Mouse (Mus musculus) lung, postnatal 36 days (tissue): ENCODE measurements around the gene Atn1.

Experiments used
- DNase-seq: peaks from one replicate; pipeline ENCODE4 v3.0.0; 2022; ENCODE audit warnings: mixed read lengths

Gene Atn1

DNA sequence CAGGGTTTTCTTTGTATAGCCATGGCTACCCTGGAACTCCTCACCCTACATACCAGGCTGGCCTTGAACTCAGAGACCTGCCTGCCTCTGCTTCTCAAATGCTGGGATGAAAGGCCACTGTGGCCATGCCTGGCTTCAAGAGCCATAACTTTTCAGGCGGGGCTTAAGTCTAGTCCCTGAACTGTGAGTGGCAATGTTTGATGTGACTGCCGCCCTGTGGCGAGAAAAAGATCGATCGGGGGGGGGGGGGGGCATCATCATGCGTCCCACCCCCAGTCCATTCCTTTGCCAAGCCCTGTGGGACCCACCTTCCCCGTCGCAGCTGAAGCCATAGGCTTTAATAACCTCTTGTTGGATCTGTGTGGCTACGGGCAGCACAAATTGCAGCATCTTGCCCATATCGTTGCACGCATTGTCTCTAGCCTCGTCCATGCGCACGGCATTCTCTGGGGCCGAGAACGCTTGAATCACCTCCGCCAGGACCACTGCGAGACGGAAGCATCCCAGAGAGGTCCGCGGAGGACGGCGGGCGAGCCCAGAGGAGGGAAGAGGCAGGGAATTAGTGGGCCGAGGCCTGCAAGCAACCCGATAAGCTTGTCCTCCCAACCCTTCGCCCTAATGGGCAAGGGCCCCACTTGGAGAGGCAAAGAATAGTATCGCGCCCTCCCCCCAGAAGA lies 16.0 kb downstream of the Atn1 start:
- DNase-seq = peak; percentile 79

DNA sequence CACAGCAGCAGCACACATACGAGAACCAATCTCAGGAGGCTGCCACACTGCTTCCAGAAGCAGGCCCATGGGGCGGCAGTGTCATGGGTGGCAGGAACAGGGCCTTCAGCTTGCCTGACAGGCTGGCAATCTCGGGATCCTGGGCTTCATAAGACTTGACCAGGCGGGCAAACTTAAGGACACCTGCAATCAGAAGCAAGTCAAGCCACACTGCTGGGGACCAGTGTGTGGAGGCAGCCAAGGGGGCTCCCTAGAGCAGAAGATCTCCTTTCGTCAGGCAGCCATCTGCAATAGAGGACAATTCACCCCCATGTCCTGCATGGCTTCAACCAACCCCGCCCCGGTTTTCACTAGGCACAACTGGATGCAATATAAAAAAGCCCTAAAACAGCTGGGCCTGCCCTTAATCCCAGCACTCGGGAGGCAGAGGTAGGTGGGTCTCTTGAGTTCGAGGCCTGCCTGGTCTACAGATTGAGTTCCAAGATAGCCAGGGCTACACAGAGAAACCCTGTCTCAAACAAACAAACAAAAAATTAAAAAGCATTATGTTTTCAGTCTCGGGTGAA lies 17.0 kb downstream of the Atn1 start:
- DNase-seq = no peak

DNA sequence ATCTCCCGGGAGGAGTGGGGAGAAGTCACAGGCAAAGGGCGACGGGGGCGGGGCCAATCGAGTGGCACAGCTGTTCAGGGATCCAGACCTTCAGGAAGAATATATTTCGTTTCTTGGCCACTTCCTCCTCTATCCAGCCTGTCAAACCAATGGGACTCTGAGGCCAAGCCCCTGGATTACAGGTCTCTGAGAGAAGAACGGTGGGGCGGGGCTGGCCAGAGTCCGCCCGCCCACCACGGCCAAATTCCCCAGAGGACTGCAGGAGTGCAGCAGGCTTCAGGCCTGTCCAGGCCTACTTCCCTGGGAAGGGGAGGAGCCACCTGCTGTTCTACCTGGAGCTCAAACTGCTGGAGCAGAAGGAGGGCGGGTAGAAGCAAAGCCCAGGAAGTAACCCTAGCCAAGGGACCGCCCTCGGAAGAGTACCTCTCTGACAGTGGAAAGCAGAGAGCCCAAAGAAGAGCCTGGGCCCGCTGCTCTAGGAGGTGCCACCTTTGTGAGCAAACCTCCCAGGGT lies 17.8 kb downstream of the Atn1 start, which contains the start of gene Ptpn6:
TSS of gene Ptpn6 (minus strand) at position 204 of the 513 bp plus-strand sequence.
- DNase-seq = peak; percentile 92

DNA sequence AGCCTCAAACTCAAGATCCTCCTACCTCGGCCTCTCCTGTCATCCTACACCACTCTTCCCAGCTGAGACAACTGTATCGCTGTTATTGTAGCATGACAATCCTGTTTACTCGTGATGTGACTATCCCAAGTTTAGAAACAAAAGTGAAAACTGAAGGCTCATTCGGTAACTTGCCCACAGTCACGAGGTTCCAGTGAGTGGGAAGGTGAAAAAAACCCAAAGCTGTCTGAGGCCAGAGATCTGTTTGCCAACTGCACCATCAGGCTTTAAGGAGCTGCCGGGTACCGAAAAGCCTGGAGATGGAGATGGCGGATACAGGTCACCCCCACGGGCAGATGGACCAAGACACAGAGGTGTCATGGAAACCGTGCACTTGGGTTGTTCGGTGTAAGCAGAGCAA lies 19.3 kb downstream of the Atn1 start:
- DNase-seq = no peak

DNA sequence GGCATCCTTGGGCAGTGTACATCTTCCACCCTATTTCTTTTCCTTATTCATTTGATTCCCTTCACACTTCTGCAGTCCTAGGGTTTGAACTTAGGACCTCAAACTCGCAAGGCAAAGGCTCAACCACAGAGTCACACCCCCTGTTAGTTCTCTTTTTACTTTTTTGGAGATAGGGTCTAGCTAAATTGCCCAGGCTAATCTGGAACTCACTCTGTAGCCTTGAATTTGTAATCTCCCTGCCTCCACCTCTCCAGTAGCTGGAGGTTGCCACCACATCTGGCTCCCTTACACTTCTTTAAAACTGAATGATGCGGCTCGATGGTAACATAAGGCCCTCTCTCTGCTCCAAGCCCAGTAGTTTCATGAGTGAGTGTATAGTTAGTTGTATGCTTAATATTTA lies 21.9 kb downstream of the Atn1 start:
- no peak for DNase-seq

DNA sequence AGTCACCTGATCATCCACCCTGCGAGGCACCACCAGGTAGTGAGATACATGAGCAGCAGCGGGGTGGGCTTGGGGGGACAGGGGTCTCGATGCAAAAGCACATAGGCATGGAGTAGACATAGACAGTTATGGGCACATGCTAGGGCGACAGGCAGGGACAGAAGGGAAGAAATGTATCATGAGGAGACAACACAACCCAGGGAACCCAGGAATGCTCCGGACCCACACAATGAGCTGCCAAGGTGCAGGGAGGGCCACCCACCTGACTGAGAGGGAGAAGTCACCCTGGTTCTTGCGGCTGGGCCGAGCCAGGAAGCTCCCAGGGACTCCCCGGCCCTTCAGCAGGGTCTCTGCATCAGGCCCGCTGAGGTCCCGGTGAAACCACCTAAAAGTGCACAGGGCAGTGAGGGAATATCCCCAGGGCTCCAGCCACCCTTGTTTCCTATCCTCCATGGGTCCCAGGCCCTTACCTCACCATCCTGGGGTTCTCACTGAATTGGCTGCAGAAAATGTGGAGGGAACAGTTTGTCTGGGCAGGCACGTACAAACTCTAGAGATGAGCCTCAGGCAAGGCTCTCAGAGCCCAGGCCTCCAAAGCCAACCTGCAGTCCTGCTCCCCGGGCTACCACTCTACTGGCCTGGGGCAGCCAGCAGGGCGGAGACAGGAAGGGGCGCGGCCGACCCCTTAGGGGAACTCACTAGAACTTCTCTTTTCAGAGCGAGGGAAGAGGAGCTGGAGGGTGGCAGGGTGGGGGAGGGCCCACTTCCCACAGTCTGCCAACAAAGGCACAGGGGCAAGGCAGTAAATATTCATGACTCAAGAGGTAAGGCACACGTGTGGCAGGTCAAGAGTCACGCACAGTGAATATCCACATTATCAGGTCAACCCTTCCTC lies 23.6 kb downstream of the Atn1 start:
- DNase-seq = peak; percentile 81

DNA sequence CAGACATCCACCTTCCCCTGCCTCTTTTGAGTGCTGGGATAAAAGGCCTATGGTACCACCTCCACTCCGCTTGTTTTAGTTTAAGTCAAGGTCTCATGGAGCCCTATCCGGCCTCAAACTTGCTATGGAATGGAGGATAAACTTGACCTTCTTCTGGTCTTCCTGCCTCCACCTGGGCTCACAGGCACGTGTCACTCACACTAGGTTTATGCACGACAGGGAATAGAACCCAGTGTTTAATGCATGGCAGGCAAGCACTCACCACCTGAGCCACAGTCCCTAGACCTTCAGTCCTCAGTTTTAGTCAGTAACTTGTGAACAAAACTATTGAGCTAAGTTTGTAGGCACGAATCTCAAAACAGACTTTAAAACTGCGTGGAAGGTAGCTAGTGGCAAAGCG lies 25.3 kb downstream of the Atn1 start:
- DNase-seq = no peak

DNA sequence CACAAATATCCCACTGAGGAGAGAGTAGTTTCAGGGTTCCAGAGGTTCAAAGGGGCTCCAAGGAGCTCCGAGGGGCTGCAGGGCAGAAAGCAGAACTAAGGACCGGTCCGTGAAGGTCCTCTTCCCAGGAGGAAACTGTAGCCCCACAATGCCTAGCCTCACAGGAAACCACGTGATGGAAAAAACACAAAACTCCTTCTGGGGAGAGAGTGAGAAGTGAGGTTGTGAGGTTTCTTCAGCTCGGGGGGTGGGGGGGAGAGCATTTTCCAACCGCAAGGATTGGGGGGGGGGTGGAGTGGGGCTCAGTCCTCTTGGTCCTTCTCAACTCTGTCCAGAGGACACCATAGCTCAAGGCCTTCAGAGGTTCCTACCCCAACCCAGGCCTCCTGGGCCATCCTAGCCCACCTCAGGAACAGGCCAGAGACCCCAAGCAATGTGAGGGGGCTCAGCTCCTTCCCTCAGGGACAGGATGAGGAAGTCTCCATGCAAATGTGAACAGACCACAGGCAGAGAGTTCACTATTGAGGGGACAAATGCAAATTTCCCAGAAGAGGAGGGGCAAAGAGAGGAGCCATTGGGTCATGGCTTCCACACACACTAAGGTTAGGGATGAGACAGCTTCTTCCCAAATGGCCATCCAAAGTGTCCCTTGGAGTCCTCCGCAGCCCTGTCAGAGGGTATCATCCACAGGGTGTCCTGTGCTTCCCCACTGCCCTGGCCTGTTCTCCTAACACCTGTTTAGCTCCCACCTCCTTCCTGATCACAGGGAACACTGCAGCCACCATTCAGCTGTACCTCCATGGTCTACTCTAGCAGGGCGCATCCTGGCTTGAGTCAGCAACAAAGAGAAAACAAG lies 26.2 kb downstream of the Atn1 start:
- DNase-seq = peak; percentile 49

DNA sequence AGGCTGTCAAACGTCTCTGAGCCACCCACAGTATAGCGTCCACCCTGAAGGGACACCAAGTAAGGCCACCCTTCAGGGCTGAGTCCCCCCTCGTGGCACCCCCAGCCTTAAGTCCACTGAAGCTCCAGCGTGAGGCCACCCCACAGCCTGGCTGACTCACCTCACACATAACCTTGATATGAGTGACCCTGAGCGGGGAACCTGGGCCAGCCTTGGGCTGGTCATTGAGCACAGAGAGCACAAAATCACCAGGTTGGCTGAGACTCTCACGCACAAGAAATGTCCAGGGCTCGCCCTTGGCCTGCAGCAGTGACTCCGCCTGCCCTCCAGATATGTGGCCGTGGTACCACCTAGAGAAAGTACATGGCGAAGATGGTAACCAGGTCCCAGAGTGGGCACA lies 27.7 kb downstream of the Atn1 start:
- no peak for DNase-seq

DNA sequence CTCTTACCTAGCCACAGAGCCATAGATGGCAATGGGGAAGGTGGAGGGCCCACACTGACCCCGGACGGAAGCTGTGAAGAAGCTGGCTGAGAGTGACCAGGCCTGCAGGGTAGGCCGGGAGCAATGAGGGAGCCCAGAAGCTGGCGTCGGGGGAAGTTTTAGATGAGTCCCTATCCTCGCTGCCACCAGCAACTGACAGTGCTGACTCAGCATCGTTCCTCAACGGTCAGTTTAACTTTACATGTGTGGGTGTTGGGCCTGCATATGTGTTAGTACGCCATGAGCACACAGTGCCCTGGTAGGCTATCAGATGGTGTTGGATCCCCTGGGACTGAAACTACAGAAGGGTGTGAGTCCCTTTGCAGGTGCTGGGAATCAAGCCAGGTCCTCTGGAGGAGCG lies 31.9 kb downstream of the Atn1 start:
- DNase-seq = no peak

DNA sequence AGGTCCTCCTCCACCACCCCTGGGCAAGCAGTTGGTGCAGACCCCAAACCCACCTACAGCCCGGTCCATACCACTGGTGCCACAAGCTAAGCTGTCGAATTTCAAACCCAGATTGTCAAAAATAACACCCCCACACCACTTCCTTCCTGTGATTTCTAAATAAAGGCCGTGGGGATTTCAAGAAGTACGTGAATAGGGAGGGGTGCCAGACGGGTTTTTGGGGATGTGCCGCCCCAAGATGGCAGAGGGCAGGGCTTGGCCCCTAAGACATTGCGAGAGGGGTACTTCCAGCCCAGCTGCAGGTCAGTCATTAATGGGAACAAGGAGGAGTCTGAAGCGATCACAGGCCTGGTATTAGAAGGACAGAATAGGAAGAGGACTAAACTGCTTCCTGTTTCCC lies 32.8 kb downstream of the Atn1 start:
- DNase-seq = peak; percentile 54

DNA sequence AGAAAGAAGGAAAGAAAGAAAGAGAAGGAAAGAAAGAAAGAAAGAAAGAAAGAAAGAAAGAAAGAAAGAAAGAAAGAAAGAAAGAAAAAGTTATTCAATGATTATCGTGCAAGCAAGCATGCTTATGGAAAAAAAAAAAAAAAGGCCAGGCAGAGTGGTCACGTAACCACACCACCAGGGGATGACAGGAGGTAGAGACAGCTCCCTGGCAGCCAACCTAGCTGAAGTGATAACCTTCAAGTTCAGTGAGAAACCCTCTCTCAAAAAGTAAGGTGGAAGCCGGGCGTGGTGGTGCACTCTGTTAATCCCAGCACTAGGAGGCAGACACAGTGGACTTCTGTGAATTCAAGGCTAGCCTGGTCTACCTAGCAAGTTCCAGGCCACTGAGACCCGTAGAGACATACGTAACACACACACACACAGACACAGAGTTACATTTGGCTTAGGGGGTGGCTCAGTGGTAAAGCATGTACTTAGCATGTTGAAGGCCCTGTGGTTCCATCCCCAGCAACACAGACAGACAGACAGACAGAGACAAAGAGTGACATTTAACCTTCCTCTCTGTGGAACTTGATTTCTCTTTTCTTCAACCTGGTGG lies 33.3 kb downstream of the Atn1 start:
- no peak for DNase-seq

DNA sequence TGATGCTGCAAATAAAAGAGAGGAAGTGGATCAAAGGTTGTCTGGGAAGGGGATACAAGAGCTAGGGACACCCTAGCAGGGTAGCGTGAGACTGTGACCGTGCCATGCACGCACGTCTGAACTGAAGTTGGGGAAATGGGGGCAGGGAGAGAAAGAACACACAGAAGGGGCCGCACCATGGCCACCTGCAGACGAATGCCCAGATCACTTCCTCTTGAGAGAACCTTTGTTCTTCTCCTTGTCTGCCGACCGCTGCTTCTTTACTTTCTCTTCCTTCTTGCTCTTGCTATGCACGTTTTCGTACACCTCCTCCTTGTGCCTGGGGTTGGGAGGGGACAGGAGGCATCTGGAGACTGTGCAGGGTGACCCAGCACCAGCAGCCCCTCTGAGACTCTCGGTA lies 35.4 kb downstream of the Atn1 start:
- DNase-seq = peak; percentile 39

DNA sequence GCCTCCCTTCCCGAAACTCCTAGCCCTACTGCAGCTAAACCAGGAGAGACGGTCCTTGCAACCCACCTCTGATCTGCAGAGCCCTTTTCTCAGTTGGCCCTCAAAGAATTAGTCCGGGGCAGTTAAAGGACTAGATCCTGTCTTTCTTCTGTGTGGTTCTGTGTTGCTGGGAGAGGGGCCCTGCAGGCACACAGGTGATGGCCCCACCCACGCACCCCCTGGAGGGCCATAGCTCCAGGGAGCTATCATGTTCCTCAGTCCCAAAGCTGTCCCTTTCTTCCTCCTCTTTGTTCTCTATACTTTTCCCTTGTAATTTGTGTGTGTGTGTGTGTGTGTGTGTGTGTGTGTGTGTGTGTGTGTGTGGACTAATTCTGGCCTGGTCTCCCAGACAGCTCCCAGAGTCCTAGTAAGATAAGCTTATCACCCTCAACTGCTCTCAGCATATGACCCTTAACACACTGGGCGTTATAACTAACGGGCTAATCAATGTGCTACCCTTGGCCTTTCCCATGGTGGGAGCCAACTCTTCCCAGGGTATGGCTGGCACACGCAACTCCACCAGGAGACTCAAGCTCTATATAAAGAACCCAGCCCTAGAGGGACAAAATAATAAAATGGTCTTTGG lies 36.9 kb downstream of the Atn1 start:
- no peak for DNase-seq

DNA sequence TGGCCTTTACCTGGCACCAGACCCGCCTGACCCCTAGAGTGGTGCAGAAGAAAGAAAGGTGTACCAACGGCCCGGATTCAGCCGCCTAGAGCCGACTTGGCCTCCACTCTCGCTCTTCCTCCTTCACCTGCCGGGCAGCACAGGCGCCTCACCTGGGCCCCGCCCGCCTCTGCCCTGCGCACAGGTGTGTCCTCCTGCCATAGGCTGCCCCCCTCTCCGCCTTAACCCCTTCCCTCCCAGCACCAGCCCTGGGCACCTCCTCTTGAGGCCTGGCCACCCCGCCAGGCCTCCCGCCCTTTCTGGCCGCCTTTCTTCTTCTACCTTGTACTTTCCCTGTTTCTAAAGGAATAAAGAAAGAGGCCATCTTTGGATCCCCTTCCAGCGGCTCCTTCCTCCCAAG lies 37.6 kb downstream of the Atn1 start:
- DNase-seq = peak; percentile 87

DNA sequence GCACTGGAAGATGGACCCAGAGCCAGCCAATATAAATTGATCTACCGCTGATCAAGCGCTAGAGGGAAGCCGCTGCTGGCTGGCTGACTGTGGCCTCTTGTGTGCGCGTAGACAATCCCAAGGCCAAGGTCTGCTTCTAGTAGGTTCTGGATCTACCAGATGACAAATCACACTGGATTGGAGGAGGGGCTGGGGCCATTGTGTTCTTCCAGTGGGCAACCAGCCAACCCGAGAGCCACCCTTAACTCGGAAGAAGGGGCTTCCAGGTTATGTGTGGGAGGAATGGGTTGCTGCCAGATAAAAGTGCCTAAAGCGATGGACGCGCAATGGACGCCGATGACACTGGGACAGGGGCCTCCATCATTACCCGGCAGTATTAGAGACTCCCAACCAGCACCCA lies 38.4 kb downstream of the Atn1 start:
- no peak for DNase-seq

DNA sequence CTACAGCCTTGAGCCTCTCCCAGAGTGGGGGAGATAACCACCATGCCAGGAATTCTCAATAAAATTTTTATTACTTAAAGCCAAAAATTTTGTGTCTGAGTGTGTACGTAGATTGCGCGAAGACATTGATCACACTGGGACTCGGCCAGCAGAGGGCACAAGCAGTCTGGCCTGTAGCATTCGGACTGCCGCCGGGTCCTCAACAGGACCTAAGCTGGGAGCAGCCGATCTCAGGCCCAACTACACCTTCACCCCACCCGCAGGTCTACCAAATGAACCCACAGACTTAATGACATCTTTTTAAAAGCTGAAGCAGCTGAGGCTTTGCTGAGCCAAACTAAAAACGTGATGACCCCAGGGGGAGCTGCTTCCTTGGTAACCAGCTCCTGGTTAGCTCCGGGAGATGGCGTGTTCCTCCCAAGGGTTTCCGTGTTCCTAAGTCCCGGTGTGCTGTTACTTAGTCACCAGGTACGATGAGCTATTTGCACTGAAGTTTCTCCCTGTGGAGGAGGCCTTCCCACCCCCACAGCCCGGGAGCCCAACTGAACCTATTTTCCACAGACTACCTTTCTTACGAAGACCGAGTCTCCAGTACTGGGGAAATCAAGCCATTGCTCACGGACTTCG lies 39.3 kb downstream of the Atn1 start:
- peak; percentile 75 for DNase-seq

DNA sequence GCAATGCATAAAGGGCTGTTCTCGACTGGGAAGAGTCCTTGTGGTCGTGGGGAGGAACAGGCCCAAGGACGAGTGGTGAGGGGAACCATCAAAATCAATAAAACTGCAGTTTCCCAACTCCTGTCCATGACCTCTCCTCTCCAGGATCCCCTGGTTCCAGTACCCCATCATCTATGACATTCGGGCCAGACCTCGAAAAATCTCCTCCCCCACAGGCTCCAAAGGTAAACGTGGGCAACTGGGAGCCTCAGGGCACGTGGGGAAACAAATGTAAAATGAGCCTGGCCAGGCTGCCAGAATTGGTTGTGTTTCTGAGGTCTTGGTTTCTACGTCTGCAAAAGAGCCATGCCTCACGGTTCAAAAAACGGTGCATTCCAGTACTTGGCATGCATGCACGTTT lies 43.4 kb downstream of the Atn1 start:
- no peak for DNase-seq

DNA sequence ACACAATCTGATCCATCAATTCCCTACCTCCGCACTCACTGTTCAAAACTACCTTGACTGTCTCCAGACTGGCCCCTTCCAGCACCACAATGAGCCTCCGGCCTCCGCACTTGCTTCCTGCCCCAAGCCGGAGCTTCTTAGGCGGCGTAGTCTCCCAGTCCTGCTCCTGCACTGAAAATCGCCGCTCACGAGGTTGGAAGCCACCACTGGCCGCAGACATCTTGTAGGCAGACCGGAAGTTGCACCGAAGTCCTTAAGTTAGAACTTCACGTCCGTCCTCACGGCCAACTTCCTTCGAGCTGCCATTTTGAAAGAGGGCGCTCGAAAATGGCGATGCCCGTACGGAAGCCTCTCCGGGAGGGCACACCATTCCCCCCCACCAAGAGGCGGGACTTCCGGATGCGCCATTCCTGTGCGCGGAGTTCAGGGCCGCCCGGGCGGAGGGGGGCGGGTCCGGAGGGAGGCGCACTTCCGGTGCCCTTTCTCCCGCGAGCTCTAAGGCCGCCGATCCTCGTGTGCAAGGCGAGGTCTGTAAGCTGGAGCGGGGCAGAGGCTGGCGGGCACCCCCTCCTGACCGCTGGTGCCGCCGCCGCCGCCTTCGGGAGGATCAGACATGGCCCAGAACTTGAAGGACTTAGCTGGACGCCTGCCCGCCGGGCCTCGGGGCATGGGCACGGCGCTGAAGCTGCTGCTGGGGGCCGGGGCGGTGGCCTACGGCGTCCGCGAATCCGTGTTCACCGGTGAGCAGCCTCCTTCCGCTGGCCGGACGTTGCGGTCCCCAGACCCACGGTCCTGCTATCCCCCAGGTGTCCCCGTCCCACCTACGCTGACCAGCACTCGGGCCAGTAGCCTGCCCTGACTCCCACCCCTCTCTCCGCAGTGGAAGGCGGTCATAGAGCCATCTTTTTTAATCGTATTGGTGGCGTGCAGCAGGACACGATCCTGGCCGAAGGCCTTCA lies 44.2 kb downstream of the Atn1 start, which contains the start of the genes Emg1 and Phb2:
TSS of gene Emg1 (minus strand) at position 355 of the 959 bp plus-strand sequence.
TSS of gene Phb2 (plus strand) at position 513 of the 959 bp plus-strand sequence.
- DNase-seq = peak; percentile 99
